Mouse (Mus musculus) liver, adult 2 months (tissue): ENCODE results near the gene C1ql4.

Experiments used
- CTCF ChIP-seq: fragments of 200-500 bp; IDR thresholded peaks from 2 replicates; pipeline ENCODE4 v1.5.1; 2011; ENCODE audit warnings: low read depth, low read length, control low read depth
- POLR2A ChIP-seq: fragments of 200-500 bp; IDR thresholded peaks from 2 replicates; pipeline ENCODE4 v1.6.1; 2011; ENCODE audit warnings: low read length, control low read depth; ENCODE audit not compliant: insufficient read depth; ENCODE audit errors: extremely low read depth

DNA sequence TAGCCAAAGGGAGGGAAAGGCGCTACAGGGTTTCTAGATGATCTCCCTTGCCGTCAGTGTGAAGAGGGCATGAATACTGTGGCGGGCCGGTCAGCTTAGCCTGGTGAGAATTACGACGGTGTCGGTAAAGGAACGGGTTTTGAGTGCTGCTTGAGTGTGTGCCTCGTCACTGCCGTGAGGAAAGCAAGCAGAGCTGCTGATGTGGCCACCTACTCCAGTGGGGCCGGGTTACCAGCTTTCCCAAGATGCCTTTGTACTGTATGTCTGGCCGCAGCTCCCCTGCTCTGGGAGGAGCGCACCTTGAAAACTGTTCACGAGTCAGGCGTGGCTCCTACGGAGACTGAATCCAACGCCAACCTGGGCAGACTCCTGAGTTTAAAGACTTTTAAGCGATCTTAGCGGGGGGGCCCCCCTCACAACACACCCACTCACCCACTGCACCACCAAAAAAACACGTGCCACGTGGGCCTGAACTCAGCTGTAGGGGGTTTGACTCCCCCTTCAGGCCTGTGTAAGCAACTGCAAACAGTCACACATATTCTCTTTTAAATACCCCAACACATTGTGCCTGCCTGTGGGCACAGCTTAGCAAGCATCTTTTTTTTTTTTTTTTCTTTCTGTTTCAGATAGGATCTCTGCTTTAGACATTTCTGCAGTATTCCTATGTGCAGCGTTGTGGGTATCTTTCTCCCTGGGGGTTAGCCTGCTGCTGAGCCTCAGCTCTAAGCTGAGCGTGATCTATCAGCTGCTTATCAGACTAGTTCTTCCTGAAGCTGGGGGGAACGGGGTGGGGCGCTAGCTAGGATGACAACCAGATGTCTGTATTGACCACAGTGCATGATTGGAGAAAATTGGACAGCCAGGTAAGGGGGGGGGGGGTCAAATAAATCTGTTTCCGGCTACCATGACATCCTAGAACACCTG, 47.4 kb downstream of the C1ql4 start:
- TF ChIP-seq POLR2A (no peak), CTCF (peak; percentile 29)
